Mouse (Mus musculus) olfactory bulb, adult 2 months (tissue): Measurements from ENCODE around the gene Znfx1.

ENCODE experiments used
- CTCF ChIP-seq: fragments of 200-500 bp; IDR thresholded peaks from 2 replicates; pipeline ENCODE4 v1.5.1; 2012; ENCODE audit warnings: low read depth, mild to moderate bottlenecking, low read length, moderate library complexity; ENCODE audit not compliant: insufficient read depth
- POLR2A ChIP-seq: fragments of 200-500 bp; IDR thresholded peaks from 2 replicates; pipeline ENCODE4 v1.6.1; 2012; ENCODE audit warnings: mild to moderate bottlenecking, low read depth, low read length, moderate library complexity; ENCODE audit not compliant: insufficient read depth

GRCm38 (mm10) chr2:167039386-167039785 lies 23.4 kb downstream of the Znfx1 start:
- no peak for TF ChIP-seq POLR2A
- TF ChIP-seq CTCF = no peak
